Mouse (Mus musculus) right cerebral cortex, postnatal 14 days (tissue): ENCODE results near the gene Tnnt1.

ENCODE experiments used
- DNase-seq: peaks from one replicate; pipeline ENCODE4 v3.0.0; 2022

Tnnt1 gene

GRCm38 (mm10) chr7:4521231-4522003, 5.2 kb upstream of the Tnnt1 start:
- DNase-seq, result no peak

GRCm38 (mm10) chr7:4518487-4518886, 2.3 kb upstream of the Tnnt1 start:
- DNase-seq, result no peak

- DNase-seq, result no peak
Observed at GRCm38 (mm10) chr7:4515853-4516252, 329 bp downstream of the Tnnt1 start.

GRCm38 (mm10) chr7:4513829-4514712, 2.1 kb downstream of the Tnnt1 start:
- DNase-seq, result no peak

GRCm38 (mm10) chr7:4513236-4513635, 2.9 kb downstream of the Tnnt1 start:
- no peak for DNase-seq

GRCm38 (mm10) chr7:4511489-4512224, 4.5 kb downstream of the Tnnt1 start:
- DNase-seq, result no peak

- DNase-seq, result peak; percentile 42
Observed at GRCm38 (mm10) chr7:4509863-4510608, 6.1 kb downstream of the Tnnt1 start.

GRCm38 (mm10) chr7:4508739-4509116, 7.5 kb downstream of the Tnnt1 start:
- no peak for DNase-seq

- DNase-seq, result no peak
Observed at GRCm38 (mm10) chr7:4508062-4508738, 8.0 kb downstream of the Tnnt1 start.

- no peak for DNase-seq
Observed at GRCm38 (mm10) chr7:4507220-4507619, 9.0 kb downstream of the Tnnt1 start.

GRCm38 (mm10) chr7:4504646-4505435, 11.3 kb downstream of the Tnnt1 start:
- DNase-seq, result no peak

GRCm38 (mm10) chr7:4503858-4504257, 12.3 kb downstream of the Tnnt1 start:
- DNase-seq, result no peak

- DNase-seq, result no peak
Observed at GRCm38 (mm10) chr7:4503100-4503499, 13.1 kb downstream of the Tnnt1 start.

- DNase-seq, result no peak
Observed at GRCm38 (mm10) chr7:4502421-4503090, 13.6 kb downstream of the Tnnt1 start.

GRCm38 (mm10) chr7:4501558-4502397, 14.4 kb downstream of the Tnnt1 start, which contains the start of gene Ppp1r12c:
Ppp1r12c (minus strand) TSS chr7:4501680.
- DNase-seq, result peak; percentile 97

GRCm38 (mm10) chr7:4500892-4501471, 15.2 kb downstream of the Tnnt1 start:
- DNase-seq, result peak; percentile 60

GRCm38 (mm10) chr7:4499034-4499433, 17.1 kb downstream of the Tnnt1 start:
- no peak for DNase-seq

GRCm38 (mm10) chr7:4498251-4498650, 17.9 kb downstream of the Tnnt1 start:
- peak; percentile 32 for DNase-seq
